In genomic region chr10:9720027-9720426, GRCm38 (mm10) we compare ENCODE assay signal across 23 mouse cellular contexts. TPM values are rescaled to one million over a fixed set of nuclear protein-coding genes. Genes with fewer than 3 reads are reported as not detected.
A peak's percentile ranks its signal among the peaks of the same experiment; 100 is the strongest.
DNase-seq lines count a peak whose midpoint lies in the region; ATAC-seq lines count a peak whose summit lies in the region.
"Had no signal": no experiment of that assay in that cellular context is flagged by ENCODE, and none has a peak within 500 bp of the region (broad histone marks: within the 10 kb centered on the region; RNA-seq: fewer than 3 reads in every experiment).

No protein-coding gene starts in this region.

- no peaks in the 10 kb centered on the region for H3K27me3 ChIP-seq in hindbrain, embryonic 12.5 days
- no peaks in the 10 kb centered on the region for H3K27me3 ChIP-seq in hindbrain, embryonic 16.5 days (replicated peaks; ENCODE audit: control insufficient read depth, insufficient read depth, low read length)
- no peaks in the 10 kb centered on the region for H3K27me3 ChIP-seq in midbrain, embryonic 12.5 days
- no peaks in the 10 kb centered on the region for H3K27me3 ChIP-seq in midbrain, embryonic 10.5 days (ENCODE audit: low read depth, poor library complexity, severe bottlenecking)
- H3K27me3 ChIP-seq in midbrain, embryonic 13.5 days = no peaks in the 10 kb centered on the region
- no peaks in the 10 kb centered on the region for H3K27me3 ChIP-seq in midbrain, embryonic 15.5 days (replicated peaks)
- H3K27me3 ChIP-seq: embryonic facial prominence, embryonic 12.5 days; embryonic facial prominence, embryonic 15.5 days had no signal

- no peak overlapping the region for H3K4me2 ChIP-seq in hindbrain, embryonic 12.5 days (replicated peaks)
- H3K4me2 ChIP-seq in hindbrain, embryonic 16.5 days (ENCODE audit: low read length) = no peak overlapping the region
- H3K4me2 ChIP-seq in midbrain, embryonic 12.5 days (replicated peaks) = no peak overlapping the region
- H3K4me2 ChIP-seq in midbrain, embryonic 13.5 days (replicated peaks) = no peak overlapping the region
- no peak overlapping the region for H3K4me2 ChIP-seq in midbrain, embryonic 15.5 days
- H3K4me2 ChIP-seq: embryonic facial prominence, embryonic 12.5 days; embryonic facial prominence, embryonic 15.5 days; heart, embryonic 11.5 days had no signal

- H3K9me3 ChIP-seq in hindbrain, embryonic 12.5 days (replicated peaks) = no peaks in the 10 kb centered on the region
- H3K9me3 ChIP-seq in hindbrain, embryonic 16.5 days (ENCODE audit: control insufficient read depth, low read length) = no peaks in the 10 kb centered on the region
- no peaks in the 10 kb centered on the region for H3K9me3 ChIP-seq in midbrain, embryonic 12.5 days
- no peaks in the 10 kb centered on the region for H3K9me3 ChIP-seq in midbrain, embryonic 10.5 days (replicated peaks)
- H3K9me3 ChIP-seq in midbrain, embryonic 13.5 days = no peaks in the 10 kb centered on the region
- no peaks in the 10 kb centered on the region for H3K9me3 ChIP-seq in midbrain, embryonic 15.5 days
- H3K9me3 ChIP-seq: embryonic facial prominence, embryonic 12.5 days; embryonic facial prominence, embryonic 15.5 days had no signal

- ATAC-seq in hindbrain, embryonic 12.5 days (ENCODE audit: low FRiP score) = peak; percentile 54
- ATAC-seq in hindbrain, embryonic 16.5 days = no peak
- 0 out of 2 replicates have a peak, but pooled peaks have one; percentile 54 for ATAC-seq in midbrain, embryonic 12.5 days (ENCODE audit: low FRiP score, low read depth)
- peak; percentile 83 for ATAC-seq in midbrain, embryonic 13.5 days
- peak; percentile 78 for ATAC-seq in midbrain, embryonic 15.5 days (replicated peaks)
- ATAC-seq: CD4-positive, CD25-positive, alpha-beta regulatory T cell, adult 4 months; forebrain, embryonic 14.5 days; forebrain, postnatal 0 days had no signal

- H3K36me3 ChIP-seq in hindbrain, embryonic 12.5 days = no peaks in the 10 kb centered on the region
- no peaks in the 10 kb centered on the region for H3K36me3 ChIP-seq in hindbrain, embryonic 16.5 days (ENCODE audit: control insufficient read depth, insufficient read depth, low read length)
- H3K36me3 ChIP-seq in midbrain, embryonic 12.5 days = no peaks in the 10 kb centered on the region
- H3K36me3 ChIP-seq in midbrain, embryonic 10.5 days = no peaks in the 10 kb centered on the region
- H3K36me3 ChIP-seq in midbrain, embryonic 13.5 days = no peaks in the 10 kb centered on the region
- H3K36me3 ChIP-seq in midbrain, embryonic 15.5 days (replicated peaks) = no peaks in the 10 kb centered on the region
- H3K36me3 ChIP-seq: embryonic facial prominence, embryonic 12.5 days; embryonic facial prominence, embryonic 15.5 days had no signal

- WGBS in hindbrain, embryonic 12.5 days = 58% methylated on average over 5 of the region's 5 CpGs
- WGBS in hindbrain, embryonic 16.5 days = 49% methylated on average over 5 of the region's 5 CpGs
- WGBS in midbrain, embryonic 12.5 days = 69% methylated on average over 5 of the region's 5 CpGs
- 78% methylated on average over 5 of the region's 5 CpGs for WGBS in midbrain, embryonic 10.5 days
- WGBS in midbrain, embryonic 13.5 days = 49% methylated on average over 5 of the region's 5 CpGs
- 44% methylated on average over 5 of the region's 5 CpGs for WGBS in midbrain, embryonic 15.5 days

- H3K4me3 ChIP-seq in hindbrain, embryonic 12.5 days = no peak overlapping the region
- H3K4me3 ChIP-seq in hindbrain, embryonic 16.5 days (ENCODE audit: low read length) = no peak overlapping the region
- H3K4me3 ChIP-seq in midbrain, embryonic 12.5 days = no peak overlapping the region
- H3K4me3 ChIP-seq in midbrain, embryonic 10.5 days = no peak overlapping the region
- no peak overlapping the region for H3K4me3 ChIP-seq in midbrain, embryonic 13.5 days (replicated peaks)
- H3K4me3 ChIP-seq in midbrain, embryonic 15.5 days = no peak overlapping the region
- H3K4me3 ChIP-seq: embryonic facial prominence, embryonic 12.5 days; embryonic facial prominence, embryonic 15.5 days; gastrocnemius, adult 2 months; heart, adult 2 months had no signal

- H3K4me1 ChIP-seq in hindbrain, embryonic 12.5 days = no peaks in the 10 kb centered on the region
- H3K4me1 ChIP-seq in hindbrain, embryonic 16.5 days (ENCODE audit: control insufficient read depth, insufficient read depth, low read depth, low read length) = no peaks in the 10 kb centered on the region
- no peaks in the 10 kb centered on the region for H3K4me1 ChIP-seq in midbrain, embryonic 12.5 days
- H3K4me1 ChIP-seq in midbrain, embryonic 10.5 days = no peaks in the 10 kb centered on the region
- peaks cover 2% of the 10 kb centered on the region; the same call in 1 of the 2 replicates for H3K4me1 ChIP-seq in midbrain, embryonic 13.5 days (replicated peaks)
- H3K4me1 ChIP-seq in midbrain, embryonic 15.5 days = no peaks in the 10 kb centered on the region
- H3K4me1 ChIP-seq: embryonic facial prominence, embryonic 12.5 days had no signal

- no peak overlapping the region for H3K27ac ChIP-seq in hindbrain, embryonic 12.5 days
- no peak overlapping the region for H3K27ac ChIP-seq in hindbrain, embryonic 16.5 days (ENCODE audit: low read depth, low read length)
- no peak overlapping the region for H3K27ac ChIP-seq in midbrain, embryonic 12.5 days (replicated peaks)
- H3K27ac ChIP-seq in midbrain, embryonic 10.5 days (replicated peaks) = no peak overlapping the region
- no peak overlapping the region for H3K27ac ChIP-seq in midbrain, embryonic 13.5 days
- H3K27ac ChIP-seq in midbrain, embryonic 15.5 days = no peak overlapping the region
- H3K27ac ChIP-seq: embryonic facial prominence, embryonic 12.5 days; embryonic facial prominence, embryonic 15.5 days; gastrocnemius, adult 2 months; heart, adult 2 months had no signal

- H3K9ac ChIP-seq in hindbrain, embryonic 12.5 days = no peak overlapping the region
- no peak overlapping the region for H3K9ac ChIP-seq in hindbrain, embryonic 16.5 days (ENCODE audit: low read depth, low read length)
- no peak overlapping the region for H3K9ac ChIP-seq in midbrain, embryonic 12.5 days (replicated peaks)
- H3K9ac ChIP-seq in midbrain, embryonic 13.5 days (replicated peaks) = no peak overlapping the region
- H3K9ac ChIP-seq in midbrain, embryonic 15.5 days = no peak overlapping the region
- H3K9ac ChIP-seq: embryonic facial prominence, embryonic 12.5 days; embryonic facial prominence, embryonic 15.5 days; forebrain, postnatal 0 days had no signal

- DNase-seq in midbrain, embryonic 10.5 days (ENCODE audit: low spot score) = no peak
- DNase-seq in ovary, adult 18-20 months (ENCODE audit: low spot score) = no peak
- DNase-seq in urinary bladder, postnatal 10 days (ENCODE audit: low spot score) = no peak
- DNase-seq: adrenal gland, adult 2 months; adrenal gland, postnatal 14 days; cerebellum, adult 18-20 months; cerebellum, adult 9-10 months; cerebellum, postnatal 25 days; forebrain, postnatal 0 days; gastrocnemius, adult 2 months; gastrocnemius, postnatal 14 days; heart, adult 2 months had no signal

RNA-seq across cellular contexts. Expression of gene Samd5, which starts 45.0 kb away (rescaled TPM):
- polyA plus RNA-seq in hindbrain, embryonic 12.5 days (2016; fragmentation: Nextera tagmentation; extraction: Ambion mirVana) = 6.6 and 7.0 TPM in 2 replicates
- 3.9 and 4.4 TPM in 2 replicates for polyA plus RNA-seq in hindbrain, embryonic 16.5 days (2015; fragmentation: Nextera tagmentation; extraction: Ambion mirVana)
- 9.5 and 9.9 TPM in 2 replicates for polyA plus RNA-seq in midbrain, embryonic 12.5 days (2016; fragmentation: Nextera tagmentation; extraction: Ambion mirVana)
- 6.0 and 7.1 TPM in 2 replicates for polyA plus RNA-seq in midbrain, embryonic 10.5 days (2016; fragmentation: Nextera tagmentation; extraction: Ambion mirVana)
- polyA plus RNA-seq in midbrain, embryonic 13.5 days (2015; fragmentation: Nextera tagmentation; extraction: Ambion mirVana) = 8.7 and 9.4 TPM in 2 replicates
- 8.0 and 9.8 TPM in 2 replicates for polyA plus RNA-seq in midbrain, embryonic 15.5 days (2015; fragmentation: Nextera tagmentation; extraction: Ambion mirVana)
- polyA plus RNA-seq: C2C12; CD4-positive, CD25-positive, alpha-beta regulatory T cell, adult 4 months had no signal
